Mouse (Mus musculus): ENCODE measurements around the gene Brd4. TPM values are rescaled to one million over a fixed set of nuclear protein-coding genes. Genes with fewer than 3 reads are reported as not detected.

Gene Brd4
- polyA plus RNA-seq, 2 experiments = 15.0 to 26.4 TPM

GRCm38 (mm10) chr17:32172485-32172884 is 112.0 kb downstream of the Brd4 start:
- Histone ChIP-seq H3K27ac (no peak overlapping the region), H3K36me3 (replicated peaks; ENCODE audit: control insufficient read depth, insufficient read depth, low read depth) (no peaks in the 10 kb centered on the region), H3K9ac (replicated peaks) (no peak overlapping the region), H3K9me3 (ENCODE audit: control insufficient read depth, low read length) (no peaks in the 10 kb centered on the region), H3K4me2 (ENCODE audit: low read depth) (no peak overlapping the region), H3K4me1 (replicated peaks; ENCODE audit: control insufficient read depth in 2 of 2, insufficient read depth in 2 of 2, low read length in 1 of 2) (peaks cover 11 to 14% of the 10 kb centered on the region in 2 experiments), H3K27me3 (ENCODE audit: control insufficient read depth, insufficient read depth, low read length) (peaks cover under 1% of the 10 kb centered on the region; the same call in 1 of the 2 replicates), H3K4me3 (ENCODE audit: insufficient read depth in 1 of 2, low read depth in 2 of 2, low read length in 2 of 2) (no peak overlapping the region)
- 36% methylated on average over 2 of the region's 2 CpGs for WGBS (ENCODE audit: insufficient replicate concordance)
- no peak for ATAC-seq (ENCODE audit: insufficient read depth)
- TF ChIP-seq EP300 (IDR thresholded peaks at IDR 0.05; ENCODE audit: low read depth) (no peak), CTCF (IDR thresholded peaks at IDR 0.05; ENCODE audit: low read depth) (no peak)
- no peak for DNase-seq (ENCODE audit: low read depth in 3 of 3, low spot score in 3 of 3)

- WGBS (ENCODE audit: insufficient replicate concordance) = 23% methylated on average over 4 of the region's 4 CpGs
- H3K4me2 ChIP-seq (ENCODE audit: low read depth) = no peak overlapping the region
Measured at GRCm38 (mm10) chr17:32169518-32170225, 114.8 kb downstream of the Brd4 start.

DNA sequence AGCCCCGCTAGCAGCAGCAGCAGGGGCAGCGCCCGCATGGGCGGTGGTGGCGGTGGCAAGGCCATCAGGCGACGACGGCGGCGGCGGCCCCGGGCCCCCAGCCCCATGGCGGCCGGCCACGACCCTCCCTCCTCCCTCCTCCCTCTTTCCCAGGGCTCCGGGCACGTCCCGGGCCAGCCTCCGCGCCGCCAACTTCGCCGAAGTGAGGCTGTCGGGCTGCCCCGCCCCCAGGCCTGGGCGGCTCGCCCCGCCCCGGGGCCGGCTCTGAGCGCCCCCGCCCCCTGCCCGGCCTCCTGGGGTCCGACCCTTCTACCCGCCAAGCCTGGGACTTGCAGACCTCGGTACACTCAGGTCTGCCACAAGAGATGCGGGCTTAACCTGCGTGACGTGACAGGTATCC is 117.8 kb downstream of the Brd4 start, which contains the start of gene Notch3:
Gene Notch3 (minus strand): TSS at position 166 of the 400 bp plus-strand sequence.
- 2% methylated on average over 38 of the region's 39 CpGs for WGBS (ENCODE audit: insufficient replicate concordance)
- H3K4me3 ChIP-seq (ENCODE audit: insufficient read depth in 1 of 2, low read depth in 2 of 2, low read length in 2 of 2) = peak within 1 kb of the TSS; percentile 51 to 53

More at GRCm38 (mm10) chr17:32169518-32170225, 114.8 kb downstream of the Brd4 start:
- DNase-seq (ENCODE audit: low read depth in 3 of 3, low spot score in 3 of 3) (peak; percentile 29 to 34 (median 29)), ATAC-seq (ENCODE audit: insufficient read depth) (peak; percentile 53; the same call in 1 of the 2 replicates)
- no peak overlapping the region for H3K27ac ChIP-seq
- no peaks in the 10 kb centered on the region for H3K36me3 ChIP-seq (replicated peaks; ENCODE audit: control insufficient read depth, insufficient read depth, low read depth)
- H3K9ac ChIP-seq (replicated peaks) = no peak overlapping the region
- H3K4me1 ChIP-seq (replicated peaks; ENCODE audit: control insufficient read depth in 2 of 2, insufficient read depth in 2 of 2, low read length in 1 of 2) = peaks cover 11 to 14% of the 10 kb centered on the region in 2 experiments
- no peak overlapping the region for H3K4me3 ChIP-seq (ENCODE audit: insufficient read depth in 1 of 2, low read depth in 2 of 2, low read length in 2 of 2)
- TF ChIP-seq EP300 (IDR thresholded peaks at IDR 0.05; ENCODE audit: low read depth) = peak; percentile 60; the same call in 1 of the 2 replicates
- TF ChIP-seq CTCF (IDR thresholded peaks at IDR 0.05; ENCODE audit: low read depth) = no peak
- peaks cover 23% of the 10 kb centered on the region for H3K27me3 ChIP-seq (ENCODE audit: control insufficient read depth, insufficient read depth, low read length)
- no peaks in the 10 kb centered on the region for H3K9me3 ChIP-seq (ENCODE audit: control insufficient read depth, low read length)

GRCm38 (mm10) chr17:32165803-32166595 is 118.5 kb downstream of the Brd4 start:
- under 1% methylated on average over 36 of the region's 43 CpGs for WGBS (ENCODE audit: insufficient replicate concordance)
- DNase-seq (ENCODE audit: low read depth in 3 of 3, low spot score in 3 of 3) = no peak
- TF ChIP-seq CTCF (IDR thresholded peaks at IDR 0.05; ENCODE audit: low read depth) (no peak), EP300 (IDR thresholded peaks at IDR 0.05; ENCODE audit: low read depth) (no peak)
- Histone ChIP-seq H3K4me1 (replicated peaks; ENCODE audit: control insufficient read depth in 2 of 2, insufficient read depth in 2 of 2, low read length in 1 of 2) (peaks cover 11 to 14% of the 10 kb centered on the region in 2 experiments), H3K36me3 (replicated peaks; ENCODE audit: control insufficient read depth, insufficient read depth, low read depth) (no peaks in the 10 kb centered on the region), H3K4me2 (ENCODE audit: low read depth) (peak overlapping the region; percentile 71), H3K9ac (replicated peaks) (no peak overlapping the region), H3K27me3 (ENCODE audit: control insufficient read depth, insufficient read depth, low read length) (peaks cover 58% of the 10 kb centered on the region), H3K27ac (no peak overlapping the region), H3K9me3 (ENCODE audit: control insufficient read depth, low read length) (no peaks in the 10 kb centered on the region), H3K4me3 (ENCODE audit: insufficient read depth in 1 of 2, low read depth in 2 of 2, low read length in 2 of 2) (peak overlapping the region; percentile 51 to 53)
- ATAC-seq (ENCODE audit: insufficient read depth) = no peak

More for the DNA sequence above, 117.8 kb downstream of the Brd4 start, which contains the start of gene Notch3:
- Histone ChIP-seq H3K9me3 (ENCODE audit: control insufficient read depth, low read length) (no peaks in the 10 kb centered on the region), H3K36me3 (replicated peaks; ENCODE audit: control insufficient read depth, insufficient read depth, low read depth) (no peaks in the 10 kb centered on the region), H3K4me2 (ENCODE audit: low read depth) (peak within 1 kb of the TSS; percentile 71), H3K27ac (no peak within 1 kb of the TSS), H3K27me3 (ENCODE audit: control insufficient read depth, insufficient read depth, low read length) (peaks cover 51% of the 10 kb centered on the region), H3K9ac (replicated peaks) (no peak within 1 kb of the TSS; the same call in 1 of the 2 replicates), H3K4me1 (replicated peaks; ENCODE audit: control insufficient read depth in 2 of 2, insufficient read depth in 2 of 2, low read length in 1 of 2) (peaks cover 11 to 14% of the 10 kb centered on the region in 2 experiments)
- peak; percentile 26; the same call in 1 of the 2 replicates for ATAC-seq (ENCODE audit: insufficient read depth)
- no peak for TF ChIP-seq CTCF (IDR thresholded peaks at IDR 0.05; ENCODE audit: low read depth)
- TF ChIP-seq EP300 (IDR thresholded peaks at IDR 0.05; ENCODE audit: low read depth) = no peak
- DNase-seq (ENCODE audit: low read depth in 3 of 3, low spot score in 3 of 3) = no peak
